Mouse (Mus musculus) heart, adult 2 months (tissue): ENCODE data around the gene Fam213a.

Source experiments
- CTCF ChIP-seq: fragments of 200-600 bp; IDR thresholded peaks from 2 replicates; pipeline ENCODE4 v1.8.1; 2022; ENCODE audit warnings: antibody characterized with exemption, mild to moderate bottlenecking, moderate library complexity
- EP300 ChIP-seq: fragments of 200-500 bp; IDR thresholded peaks from 2 replicates; pipeline ENCODE4 v1.6.1; 2011; ENCODE audit warnings: low read depth, low read length, control low read depth; ENCODE audit not compliant: insufficient read depth
- POLR2A ChIP-seq: fragments of 200-500 bp; IDR thresholded peaks from 2 replicates; pipeline ENCODE4 v1.6.1; 2011; ENCODE audit warnings: mild to moderate bottlenecking, low read depth, low read length, control low read depth; ENCODE audit not compliant: insufficient read depth

GRCm38 (mm10) chr14:41013143-41013542 lies 445 bp downstream of the Fam213a start:
- TF ChIP-seq CTCF (no peak), EP300 (no peak), POLR2A (no peak)
